Mouse (Mus musculus): Measurements from ENCODE around the gene Gpc3.

The Gpc3 gene

DNA sequence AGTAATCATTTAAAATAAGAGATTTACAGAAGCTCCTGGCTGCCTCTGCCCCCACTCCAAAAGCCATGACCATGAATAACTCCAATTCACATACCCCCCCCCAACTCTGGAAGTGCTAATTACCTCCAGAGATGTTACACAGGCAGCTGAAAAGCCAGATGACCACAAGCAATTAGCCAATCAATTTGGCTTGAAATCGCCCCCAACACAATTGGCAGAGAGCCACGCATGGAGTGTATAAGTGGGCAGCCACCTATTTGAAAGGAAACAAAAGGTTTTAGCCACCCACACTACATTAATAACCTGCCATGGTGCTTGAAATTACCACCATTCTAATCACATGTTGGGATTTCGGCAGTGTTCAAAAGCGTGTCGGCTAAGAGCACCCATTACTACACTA lies 55.2 kb downstream of the Gpc3 start:
- DNase-seq (ENCODE audit: low spot score), result no peak

DNA sequence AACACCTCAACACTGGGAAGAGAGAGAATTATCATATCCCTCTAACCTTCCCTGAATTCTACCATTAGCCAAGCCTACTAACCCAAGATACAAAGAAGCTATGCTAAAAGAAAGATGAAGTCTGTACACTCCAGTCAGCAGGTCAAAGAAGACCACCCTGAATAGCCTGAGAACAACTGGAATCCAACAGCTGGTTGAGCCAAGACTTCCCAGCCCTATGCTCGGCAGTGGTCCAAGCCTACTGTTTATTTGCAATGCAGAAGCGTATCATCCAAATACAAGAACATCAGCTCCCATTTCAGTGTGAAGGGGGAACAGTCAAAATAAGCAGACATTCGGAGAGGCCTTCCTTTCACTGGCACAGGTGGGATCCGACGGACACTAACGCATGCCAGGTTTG lies 56.3 kb downstream of the Gpc3 start:
- DNase-seq (ENCODE audit: low spot score), result no peak

DNA sequence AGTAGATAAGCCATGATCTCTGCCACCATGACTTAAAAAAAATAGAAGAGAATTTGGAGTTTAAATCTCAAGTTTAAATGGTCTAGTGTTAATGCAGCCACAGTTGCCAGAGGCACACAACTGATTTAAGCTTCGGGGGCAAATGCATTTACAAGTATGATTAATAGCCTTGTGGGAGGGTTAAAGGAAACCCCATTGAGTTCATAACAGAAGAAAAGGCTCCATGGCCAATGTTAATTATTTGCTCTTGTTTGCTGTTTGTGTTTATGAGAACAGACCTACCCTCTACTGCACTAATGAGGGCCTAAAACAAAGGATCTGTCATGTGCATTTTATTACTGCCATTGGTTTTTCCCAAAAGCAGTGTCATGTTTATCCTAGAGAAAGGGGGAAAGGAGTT lies 62.5 kb downstream of the Gpc3 start:
- DNase-seq (ENCODE audit: low spot score), result no peak

DNA sequence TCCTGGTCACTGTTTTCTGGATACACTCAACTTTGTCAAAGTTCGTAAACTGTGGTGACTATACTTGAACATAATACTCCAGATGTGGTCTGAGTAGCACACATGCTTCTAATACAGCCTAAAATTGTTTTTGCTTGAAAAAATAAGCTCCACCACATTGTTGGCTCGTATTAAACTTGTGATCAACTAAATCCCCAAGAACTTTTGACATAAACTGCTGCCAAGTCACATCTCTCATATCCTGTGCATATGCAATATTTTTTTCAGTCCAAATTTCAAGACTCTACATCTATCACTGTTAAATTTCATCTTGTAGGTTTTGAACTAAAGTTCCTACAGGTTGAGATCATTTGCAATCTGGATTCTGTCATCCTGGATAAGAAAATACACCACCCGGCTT lies 69.1 kb downstream of the Gpc3 start:
- no peak for DNase-seq (ENCODE audit: low spot score)

DNA sequence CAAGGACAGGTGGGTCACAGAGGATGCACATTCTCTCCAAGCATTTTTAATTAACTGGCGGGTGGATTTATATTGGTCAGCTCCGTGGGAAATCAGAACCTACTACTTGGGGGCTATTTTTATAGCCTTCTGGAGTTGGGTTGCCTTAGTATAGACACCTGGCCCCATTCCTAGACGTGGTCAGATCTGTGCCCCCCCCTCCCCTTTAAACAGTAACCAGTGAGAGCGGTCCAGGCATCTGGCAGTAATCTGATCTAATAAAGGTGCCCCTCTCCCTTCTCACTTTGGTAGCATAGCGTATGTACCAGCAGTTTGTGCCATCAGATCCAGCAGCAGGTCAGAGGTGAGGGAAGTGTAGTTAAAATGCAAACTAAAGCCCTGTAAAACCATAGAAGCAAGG lies 76.5 kb downstream of the Gpc3 start:
- no peak for DNase-seq (ENCODE audit: low spot score)

DNA sequence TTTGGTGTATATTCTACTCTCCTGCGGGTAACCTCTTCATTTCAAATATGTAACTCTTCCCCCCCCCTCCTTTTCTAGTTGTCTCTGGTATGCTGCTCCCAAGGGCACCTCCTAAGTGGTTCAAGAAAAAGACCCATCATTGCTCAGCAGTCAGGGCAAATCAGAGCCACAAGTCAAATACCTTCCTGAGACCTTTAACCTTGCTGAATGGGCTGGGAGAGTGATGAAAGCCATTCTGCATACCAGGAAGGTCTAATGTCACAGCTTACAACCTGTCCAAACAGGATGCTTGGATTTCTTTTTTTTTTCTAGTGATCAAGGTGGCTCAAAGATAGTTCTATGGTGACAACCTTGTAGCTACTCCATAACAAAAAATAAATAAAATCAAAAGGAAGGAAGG lies 80.0 kb downstream of the Gpc3 start:
- DNase-seq (ENCODE audit: low spot score), result no peak

DNA sequence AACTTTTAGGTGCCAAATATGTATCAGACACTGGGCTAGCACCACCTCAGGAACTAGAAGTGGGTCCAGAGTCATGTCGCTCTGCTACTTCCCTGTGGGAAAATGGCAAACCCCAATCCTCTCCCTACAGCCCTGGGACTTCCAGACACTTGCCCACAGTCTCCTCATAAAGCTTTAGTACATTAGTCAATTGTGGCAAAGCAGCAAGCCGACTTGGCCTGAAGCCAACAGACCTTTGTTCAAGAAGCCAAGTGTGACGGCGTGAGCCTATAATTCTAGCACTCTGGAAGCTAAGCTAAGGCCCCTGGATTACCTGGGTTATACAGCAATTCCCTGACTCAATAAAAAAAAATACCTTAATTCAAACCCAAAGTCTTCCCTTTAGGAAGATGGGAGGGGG lies 80.7 kb downstream of the Gpc3 start:
- no peak for DNase-seq (ENCODE audit: low spot score)

DNA sequence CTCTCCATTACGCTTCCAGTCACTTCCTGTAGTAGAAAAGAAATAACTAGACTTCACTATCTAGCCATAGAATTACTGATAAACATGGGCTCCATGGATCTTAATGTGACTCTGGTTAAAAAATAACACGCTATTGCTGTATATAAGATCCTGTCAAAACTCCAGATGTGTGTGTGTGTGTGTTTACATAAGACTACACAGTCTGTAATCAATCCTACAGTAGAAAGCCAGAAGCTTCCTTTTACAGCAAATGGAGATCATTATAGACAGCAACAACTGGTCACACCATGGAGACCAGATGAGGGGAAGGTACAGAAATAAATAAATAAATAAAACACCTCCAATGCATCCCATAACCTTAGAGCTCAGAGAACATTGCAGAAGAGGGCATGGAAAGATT lies 81.6 kb downstream of the Gpc3 start:
- DNase-seq (ENCODE audit: low spot score), result no peak

DNA sequence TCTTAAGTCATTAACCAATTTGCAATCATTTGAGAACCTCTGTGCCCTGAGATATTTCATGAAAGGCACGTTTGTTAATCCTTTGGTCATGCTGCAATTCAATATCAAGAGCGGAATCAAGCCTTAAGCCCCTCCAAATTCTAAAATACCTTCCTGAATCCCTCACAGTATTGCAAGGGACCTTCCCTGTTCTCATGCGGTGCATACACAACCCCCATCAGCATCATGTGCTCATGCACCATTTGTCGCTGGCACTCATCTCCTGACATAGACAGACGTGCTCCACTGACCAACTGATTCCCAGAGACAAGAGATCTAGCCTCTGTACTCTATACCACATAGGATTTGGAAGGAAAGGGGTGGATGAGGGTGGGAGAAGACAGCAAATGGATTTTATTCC lies 87.7 kb downstream of the Gpc3 start:
- DNase-seq (ENCODE audit: low spot score), result no peak

DNA sequence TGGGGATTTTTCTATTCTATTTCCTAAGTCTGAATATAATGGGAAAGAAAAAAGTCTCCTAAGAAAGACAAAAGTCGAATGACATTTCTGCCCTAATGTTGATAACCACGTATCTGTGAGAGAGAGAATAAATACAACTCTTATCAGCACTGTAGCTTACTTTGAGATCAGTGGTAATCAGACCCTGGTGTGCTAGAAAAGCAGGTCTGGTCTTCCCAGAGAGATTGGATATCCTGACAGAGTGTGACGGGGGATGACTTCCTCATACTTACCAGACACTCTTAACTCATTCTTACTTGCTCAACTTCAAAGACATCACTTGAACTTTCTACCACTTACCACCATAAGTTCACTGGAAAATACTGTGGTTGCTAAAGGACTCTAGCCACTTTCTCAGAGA lies 88.6 kb downstream of the Gpc3 start:
- no peak for DNase-seq (ENCODE audit: low spot score)

DNA sequence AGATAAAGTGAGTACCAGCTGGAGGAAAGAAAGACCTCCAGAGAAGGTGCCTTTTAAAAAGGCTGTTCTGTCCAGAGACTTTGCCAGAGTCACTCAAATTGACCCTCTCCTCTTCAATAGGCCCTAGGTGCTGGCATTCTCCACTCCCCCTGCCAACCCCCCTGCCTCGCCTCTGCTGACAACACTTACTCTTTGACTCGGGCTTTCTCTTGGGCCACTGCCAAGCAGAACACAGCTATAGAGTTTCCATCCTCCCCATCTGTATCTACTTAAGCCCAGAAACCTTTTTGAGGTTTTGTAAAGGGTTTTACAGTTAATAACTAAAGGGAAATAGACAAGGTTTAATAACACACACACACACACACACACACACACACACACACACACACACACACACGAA lies 99.2 kb downstream of the Gpc3 start:
- DNase-seq (ENCODE audit: low spot score), result no peak

DNA sequence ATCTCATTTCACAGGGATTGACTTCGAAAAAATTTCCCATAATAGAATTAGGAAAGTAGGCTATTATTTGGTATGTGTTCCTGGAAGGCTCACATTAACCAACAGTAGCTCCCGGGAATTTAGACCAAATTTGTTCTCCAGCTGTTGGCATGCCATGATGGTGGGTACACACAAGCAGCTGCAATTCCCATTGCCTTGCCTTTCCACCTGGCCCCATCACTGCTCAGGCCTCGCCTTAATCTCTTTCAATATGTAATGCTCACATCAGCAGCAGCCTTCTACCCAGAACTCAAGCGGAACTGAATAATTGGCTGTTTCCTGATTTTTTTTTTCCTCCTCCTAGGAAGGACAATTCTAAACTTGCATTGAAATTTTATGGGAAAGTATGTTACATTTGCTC lies 102.6 kb downstream of the Gpc3 start:
- no peak for DNase-seq (ENCODE audit: low spot score)

DNA sequence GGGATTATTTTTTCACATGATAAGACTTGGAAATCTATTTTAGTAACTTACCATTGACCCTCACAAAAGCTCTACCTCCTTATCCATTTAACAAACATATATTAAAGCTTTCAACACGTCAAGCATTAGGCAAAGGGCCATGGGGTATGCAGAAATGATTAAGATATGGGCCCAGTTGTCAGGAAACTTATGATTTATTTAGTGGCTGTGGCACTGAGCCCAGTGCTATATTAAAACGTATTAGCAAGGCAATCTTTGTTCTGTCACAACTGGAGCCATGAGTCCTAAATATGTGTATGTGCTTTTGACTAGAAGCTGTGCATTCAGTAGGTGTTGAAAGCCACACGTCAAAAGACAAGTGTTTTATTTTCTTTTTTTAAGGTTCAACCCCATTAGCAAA lies 109.9 kb downstream of the Gpc3 start:
- DNase-seq (ENCODE audit: low spot score), result no peak

DNA sequence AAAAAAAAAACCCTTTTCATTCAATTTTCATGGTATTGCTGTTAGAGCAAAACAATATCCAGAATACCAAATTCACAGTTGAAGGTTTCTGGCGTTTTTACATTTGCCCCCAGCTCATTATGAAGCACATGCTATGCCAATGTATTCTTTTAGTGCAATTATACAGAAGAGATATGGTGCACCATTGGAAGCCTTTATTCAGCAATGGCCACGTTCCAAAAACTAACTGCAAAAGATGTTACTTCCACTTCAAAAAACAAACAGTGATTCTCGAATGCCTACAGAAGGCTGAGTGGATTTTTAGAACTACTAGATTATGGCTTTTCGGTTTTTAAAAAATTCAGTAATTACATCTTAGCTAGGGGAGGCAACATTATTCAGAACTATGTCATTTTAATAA lies 124.3 kb downstream of the Gpc3 start:
- no peak for DNase-seq (ENCODE audit: low spot score)

DNA sequence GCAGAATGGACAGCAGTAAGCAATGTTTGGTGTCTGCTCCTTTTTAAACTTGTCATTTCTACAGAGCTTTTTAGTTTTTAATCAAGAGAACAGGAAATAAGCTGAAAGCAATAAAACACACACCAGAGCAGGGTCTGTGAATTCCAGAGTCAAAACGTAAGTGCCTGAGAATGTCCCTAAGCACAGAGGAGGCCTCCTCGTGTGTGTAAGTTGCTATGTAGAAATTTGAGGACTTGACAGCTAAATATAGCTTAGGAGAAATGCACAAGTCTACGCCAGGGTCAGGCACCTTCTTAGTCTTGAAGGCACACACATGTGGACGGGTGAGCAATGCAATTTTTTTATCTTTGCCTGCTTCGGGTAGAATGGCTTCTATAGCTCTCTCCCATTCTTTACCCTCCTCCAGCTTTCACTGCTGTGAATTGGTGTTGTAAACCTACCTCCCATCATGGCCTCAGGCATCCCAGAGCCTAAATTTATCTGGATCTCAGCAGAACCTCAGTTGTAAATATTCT lies 158.6 kb downstream of the Gpc3 start:
- DNase-seq (ENCODE audit: low spot score), result no peak

DNA sequence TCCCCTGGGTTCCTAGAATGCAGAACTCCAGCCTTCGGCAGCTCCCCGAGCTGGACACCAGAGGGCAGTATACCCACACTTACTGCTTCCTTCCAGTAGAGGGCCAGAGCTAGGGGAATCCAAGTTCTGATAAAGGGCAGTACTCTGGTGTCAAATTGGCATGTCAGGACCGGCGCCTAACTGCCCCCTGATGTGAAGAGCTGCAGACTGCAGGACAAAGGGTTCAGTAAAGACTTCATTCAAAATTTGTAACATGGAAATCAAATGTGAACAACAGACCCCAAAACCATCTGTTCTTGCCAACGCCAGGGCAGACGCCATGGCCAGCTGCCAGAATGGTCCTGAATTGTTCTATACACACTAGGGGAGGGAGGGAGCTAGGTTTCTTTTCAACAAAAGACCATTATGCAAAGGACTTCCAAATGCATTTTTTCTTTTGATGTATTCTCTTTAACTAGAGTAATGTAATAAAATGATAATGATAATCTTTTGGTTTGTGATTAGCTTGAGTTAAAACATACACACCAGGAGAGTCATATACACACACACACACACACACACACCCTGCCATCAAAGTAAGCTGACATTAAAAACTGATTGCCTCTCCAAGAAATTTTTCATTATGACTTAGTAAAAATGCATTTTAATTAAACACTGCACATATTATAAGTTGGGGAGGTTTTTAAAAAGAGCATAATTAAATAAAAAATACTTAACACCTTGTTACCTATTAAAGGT lies 160.1 kb downstream of the Gpc3 start:
- peak; percentile 63 for DNase-seq (ENCODE audit: low spot score)

DNA sequence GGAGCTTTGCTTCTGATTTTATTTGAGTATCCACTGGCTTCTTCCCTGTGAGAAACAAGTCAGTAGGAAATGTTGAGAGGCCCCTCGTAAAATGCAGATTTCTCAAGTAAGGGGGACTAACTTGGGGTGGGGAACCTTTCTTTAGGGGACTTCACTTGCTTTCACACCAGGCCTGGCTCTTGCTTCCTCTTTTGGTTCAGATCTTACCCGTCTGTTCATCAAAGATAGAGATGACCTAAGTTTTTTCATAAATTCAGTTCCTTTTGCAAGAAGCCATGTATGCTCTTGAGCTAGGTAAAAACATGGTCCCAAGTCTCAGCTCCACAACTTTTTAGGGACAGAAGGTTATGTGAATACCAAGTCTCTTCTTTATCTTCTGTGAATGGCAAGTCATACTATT lies 164.6 kb downstream of the Gpc3 start:
- no peak for DNase-seq (ENCODE audit: low spot score)

DNA sequence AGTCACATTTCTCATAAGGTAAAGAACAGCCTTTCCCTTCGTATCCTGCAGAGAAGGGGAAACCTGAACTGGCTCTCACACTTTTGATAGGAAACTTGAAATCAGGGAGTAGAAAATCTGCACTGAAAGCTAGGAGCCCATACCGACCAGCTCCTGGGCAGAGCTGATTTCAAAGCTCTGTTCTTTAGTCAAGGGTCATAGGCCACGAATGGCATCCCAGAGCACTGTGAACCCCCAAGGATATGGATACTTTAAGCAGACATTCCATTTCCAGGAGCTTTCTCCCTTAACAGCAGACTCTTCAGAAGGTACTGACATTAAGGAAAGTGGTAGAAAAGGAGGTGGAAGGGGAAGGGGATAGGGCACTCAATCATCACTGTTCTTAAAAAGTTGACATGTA lies 165.3 kb downstream of the Gpc3 start:
- DNase-seq (ENCODE audit: low spot score), result no peak

DNA sequence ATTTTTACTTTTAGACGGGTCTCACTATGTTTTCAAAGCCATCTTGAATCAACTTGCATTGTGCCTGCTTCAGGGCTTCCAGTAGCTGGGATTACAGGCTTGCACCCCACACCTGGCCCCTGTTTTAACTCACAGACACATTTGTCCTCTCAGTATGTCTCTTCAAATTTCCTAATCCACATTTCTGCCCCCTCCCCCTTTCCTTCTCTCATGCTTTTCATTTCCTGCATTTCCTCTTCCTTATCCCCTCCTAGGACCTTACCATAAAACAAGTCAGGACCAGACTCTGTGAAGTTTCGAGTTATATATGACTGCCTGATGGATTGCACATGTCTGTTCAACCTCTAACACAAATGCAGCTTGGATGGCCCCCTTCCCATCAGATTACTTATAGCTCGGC lies 167.2 kb downstream of the Gpc3 start:
- no peak for DNase-seq (ENCODE audit: low spot score)

DNA sequence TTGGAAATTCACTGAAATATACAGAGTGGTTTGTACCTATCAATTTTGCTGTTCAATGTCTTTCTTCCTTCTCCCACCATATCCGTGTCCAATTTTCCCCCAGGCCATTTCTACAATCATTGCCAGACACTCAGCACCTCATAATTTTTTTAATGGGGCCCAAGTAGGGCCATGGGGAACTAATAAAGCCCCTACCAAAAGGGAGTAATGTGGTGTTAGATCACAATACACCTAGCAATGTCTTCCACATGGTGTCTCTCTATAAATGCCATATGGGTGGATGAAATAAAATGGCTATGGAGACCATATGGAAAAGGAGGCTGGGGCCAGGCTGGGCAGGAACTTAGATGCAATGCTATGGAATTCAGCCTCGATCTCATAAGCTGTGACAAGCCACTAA lies 168.8 kb downstream of the Gpc3 start:
- DNase-seq (ENCODE audit: low spot score), result no peak

DNA sequence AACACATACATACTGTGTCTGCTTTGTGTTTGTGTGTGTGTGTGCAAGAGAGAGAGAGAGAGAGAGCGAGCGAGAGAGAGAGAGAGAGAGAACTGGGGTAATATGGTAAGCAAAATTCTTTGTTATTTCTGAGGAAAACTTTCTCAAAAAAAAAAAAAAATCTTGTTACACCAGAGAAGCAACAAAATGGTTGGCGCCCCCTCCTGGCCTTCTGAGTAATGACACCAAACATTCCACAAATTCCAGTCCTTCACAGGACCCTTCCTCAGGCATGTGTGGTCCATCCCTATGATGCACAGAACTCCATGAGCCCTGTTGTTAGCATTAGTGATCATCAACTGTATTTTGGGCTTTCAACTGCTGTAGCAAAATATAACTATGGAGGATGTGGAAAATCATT lies 172.0 kb downstream of the Gpc3 start:
- DNase-seq (ENCODE audit: low spot score), result no peak

DNA sequence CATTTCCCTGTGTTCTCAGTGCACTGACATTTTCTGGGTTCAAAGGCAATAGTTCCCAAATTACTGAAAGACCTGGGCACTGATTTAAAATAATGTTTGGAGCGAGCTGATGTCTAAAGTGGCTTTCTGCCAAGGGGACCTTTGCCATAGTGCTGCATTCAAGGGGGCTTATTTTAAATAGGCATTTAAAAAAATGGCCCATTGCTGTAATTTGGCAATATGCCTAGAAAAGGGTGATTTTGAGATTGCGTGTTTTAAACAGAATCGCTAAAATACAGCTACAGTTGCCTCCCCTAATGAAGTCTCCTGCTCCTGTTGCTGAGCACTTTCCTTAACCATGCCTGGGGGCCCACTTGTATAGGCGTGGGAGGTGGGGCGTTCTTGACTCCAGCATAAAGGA lies 174.3 kb downstream of the Gpc3 start:
- DNase-seq (ENCODE audit: low spot score), result no peak

DNA sequence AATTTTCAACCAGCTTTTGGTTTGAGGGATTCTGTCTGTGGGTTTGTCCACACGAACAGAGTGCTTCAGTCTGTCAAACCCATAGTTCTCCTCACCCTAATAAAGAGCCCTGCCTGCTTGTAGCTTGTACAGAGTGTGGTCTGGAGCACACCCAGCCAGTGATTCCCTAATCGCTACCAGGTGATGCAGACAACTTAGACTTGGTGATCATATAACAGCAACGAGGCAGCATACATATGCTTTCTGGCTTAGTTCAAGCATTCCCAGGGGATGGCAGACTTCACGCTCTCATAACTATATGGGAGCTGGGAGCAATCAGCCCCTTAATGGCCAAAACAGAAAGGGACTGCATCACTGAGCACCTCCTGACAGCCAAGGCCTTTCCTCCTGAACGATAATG lies 188.1 kb downstream of the Gpc3 start:
- DNase-seq (ENCODE audit: low spot score), result no peak

DNA sequence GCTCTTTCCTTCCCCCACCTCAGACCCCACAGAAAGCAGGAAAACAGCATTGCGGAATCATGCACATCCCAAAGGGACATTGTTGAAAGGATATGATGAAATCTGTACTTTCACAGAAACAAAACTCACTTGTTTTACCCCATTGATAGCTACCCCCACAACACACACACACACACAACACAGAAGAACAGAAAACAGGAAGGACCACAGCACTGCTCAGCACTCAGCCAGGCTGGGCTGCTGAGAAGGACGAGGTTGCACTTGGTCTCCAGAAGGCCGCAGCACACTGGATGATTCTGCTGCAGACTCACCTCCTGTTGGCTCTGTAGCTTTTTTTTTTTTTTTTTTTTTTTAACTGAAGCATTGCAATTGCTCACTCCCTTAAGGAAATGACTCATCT lies 193.9 kb downstream of the Gpc3 start:
- no peak for DNase-seq (ENCODE audit: low spot score)

DNA sequence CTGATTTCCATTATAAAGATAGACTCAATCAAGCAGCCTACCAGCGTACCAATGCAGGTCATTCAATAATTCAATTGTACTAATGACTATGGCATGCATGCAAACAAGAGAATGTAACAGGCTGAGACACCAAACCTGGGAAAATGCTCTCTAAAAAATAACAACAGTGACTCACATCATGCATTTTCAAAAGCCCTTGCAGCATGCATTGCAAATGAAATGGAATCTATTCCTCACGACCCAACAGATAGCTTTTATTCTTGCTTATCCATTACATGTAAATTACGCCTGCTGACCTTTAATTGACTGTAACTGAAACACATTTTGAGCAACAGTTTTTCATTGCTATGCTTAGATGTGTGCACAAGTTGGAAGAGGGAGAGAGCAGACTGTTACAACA lies 200.8 kb downstream of the Gpc3 start:
- no peak for DNase-seq (ENCODE audit: low spot score)

All from ovary, postnatal 36 days (tissue).